Mouse (Mus musculus) myocyte (in vitro differentiated cells): ENCODE data around the gene Slco1a5. TPM values are rescaled to one million over a fixed set of nuclear protein-coding genes. Genes with fewer than 3 reads are reported as not detected.
A peak's percentile ranks its signal among the peaks of the same experiment; 100 is the strongest.

Experiments
- H3K27me3 ChIP-seq: one replicate; pipeline ENCODE4 v1.6.1; 2011; ENCODE audit not compliant: control insufficient read depth, insufficient read depth, insufficient read length
- H3K36me3 ChIP-seq: one replicate; pipeline ENCODE4 v1.6.1; 2011; ENCODE audit not compliant: control insufficient read depth, insufficient read depth
- H3K4me2 ChIP-seq: one replicate; pipeline ENCODE4 v1.6.1; 2011; ENCODE audit warnings: low read depth, control low read depth
- H3K4me3 ChIP-seq: one replicate; pipeline ENCODE4 v1.5.1; 2011; ENCODE audit warnings: mild to moderate bottlenecking, control low read depth, moderate library complexity
- H3K79me2 ChIP-seq: one replicate; pipeline ENCODE4 v1.6.1; 2011; ENCODE audit not compliant: control insufficient read depth, insufficient read depth
- H3ac ChIP-seq: one replicate; pipeline ENCODE4 v1.6.1; 2011; ENCODE audit not compliant: control insufficient read depth, insufficient read length
- CEBPB ChIP-seq: IDR thresholded peaks from 2 replicates; pipeline ENCODE4 v1.6.1; 2011; ENCODE audit warnings: mild to moderate bottlenecking, moderate library complexity; ENCODE audit not compliant: poor library complexity, insufficient read depth, severe bottlenecking
- E2F4 ChIP-seq: IDR thresholded peaks from one replicate; pipeline ENCODE4 v1.6.1; 2011; ENCODE audit warnings: mild to moderate bottlenecking, control low read depth, moderate library complexity; ENCODE audit not compliant: insufficient read depth
- MAX ChIP-seq: IDR thresholded peaks from one replicate; pipeline ENCODE4 v1.6.1; 2011; ENCODE audit warnings: low read depth, mild to moderate bottlenecking, control low read depth
- MYOD1 ChIP-seq, 3 experiments: IDR thresholded peaks; one replicate each; pipeline ENCODE4 v1.6.1; 2011; ENCODE audit warnings: control low read depth in 2 of 3, low read depth in 2 of 3, mild to moderate bottlenecking in 2 of 3, moderate library complexity in 1 of 3; ENCODE audit not compliant: insufficient read length in 2 of 3, control insufficient read depth in 1 of 3
- MYOG ChIP-seq, 3 experiments: IDR thresholded peaks; one replicate each; pipeline ENCODE4 v1.6.1; 2011; ENCODE audit warnings: control low read depth in 2 of 3, low read depth in 2 of 3, mild to moderate bottlenecking in 2 of 3; ENCODE audit not compliant: insufficient read length in 2 of 3, control insufficient read depth in 1 of 3, insufficient read depth in 1 of 3
- POLR2A ChIP-seq: IDR thresholded peaks from one replicate; pipeline ENCODE4 v1.6.1; 2011; ENCODE audit warnings: low read depth, mild to moderate bottlenecking, control low read depth, moderate library complexity; ENCODE audit not compliant: insufficient read length
- POLR2AphosphoS2 ChIP-seq: IDR thresholded peaks from one replicate; pipeline ENCODE4 v1.6.1; 2011; ENCODE audit warnings: low read depth, control low read depth; ENCODE audit not compliant: insufficient read length
- REST ChIP-seq: IDR thresholded peaks from one replicate; pipeline ENCODE4 v1.6.1; 2011; ENCODE audit warnings: mild to moderate bottlenecking, control low read depth, moderate library complexity; ENCODE audit not compliant: insufficient read depth, insufficient read length
- SRF ChIP-seq: IDR thresholded peaks from one replicate; pipeline ENCODE4 v1.6.1; 2011; ENCODE audit warnings: low read depth; ENCODE audit not compliant: control insufficient read depth, insufficient read length
- TCF12 ChIP-seq: IDR thresholded peaks from one replicate; pipeline ENCODE4 v1.6.1; 2011; ENCODE audit warnings: mild to moderate bottlenecking, control low read depth; ENCODE audit not compliant: poor library complexity, insufficient read depth, severe bottlenecking
- TCF3 ChIP-seq: IDR thresholded peaks from one replicate; pipeline ENCODE4 v1.6.1; 2011; ENCODE audit warnings: low read depth, control low read depth; ENCODE audit not compliant: insufficient read length
- USF1 ChIP-seq: IDR thresholded peaks from one replicate; pipeline ENCODE4 v1.6.1; 2011; ENCODE audit warnings: low read depth, mild to moderate bottlenecking, control low read depth, moderate library complexity
- polyA plus RNA-seq: library from polyadenylated mRNA; unstranded; fragments of >200 nt; fragmentation: generic; extraction: Trizol; gene quantifications from one replicate; pipeline ENCODE4 v1.2.1, GENCODE M21; 2012; ENCODE audit warnings: missing spikeins

The Slco1a5 gene
- polyA plus RNA-seq, 1 experiment, result 0.20 TPM

GRCm38 (mm10) chr6:142200524-142200923 lies 122.3 kb downstream of the Slco1a5 start:
- Histone ChIP-seq H3K4me3 (no peak overlapping the region), H3ac (no peak overlapping the region), H3K79me2 (no peaks in the 10 kb centered on the region), H3K27me3 (no peaks in the 10 kb centered on the region), H3K4me2 (no peak overlapping the region), H3K36me3 (no peaks in the 10 kb centered on the region)
- no peak for TF ChIP-seq MAX
- TF ChIP-seq TCF3, result no peak
- TF ChIP-seq MYOD1 (IDR thresholded peaks at IDR 0.05; ENCODE audit: control insufficient read depth in 1 of 3, insufficient read length in 2 of 3, low read depth in 2 of 3), result no peak
- no peak for TF ChIP-seq USF1
- TF ChIP-seq CEBPB, result no peak
- no peak for TF ChIP-seq TCF12
- no peak for TF ChIP-seq SRF
- no peak for TF ChIP-seq POLR2A
- no peak for TF ChIP-seq POLR2AphosphoS2
- no peak for TF ChIP-seq MYOG (IDR thresholded peaks at IDR 0.05; ENCODE audit: control insufficient read depth in 1 of 3, insufficient read depth in 1 of 3, insufficient read length in 2 of 3, low read depth in 2 of 3)
- TF ChIP-seq E2F4, result no peak
- TF ChIP-seq REST, result no peak

GRCm38 (mm10) chr6:142194245-142194644 lies 128.5 kb downstream of the Slco1a5 start:
- no peak overlapping the region for H3K4me3 ChIP-seq
- TF ChIP-seq MYOD1 (IDR thresholded peaks at IDR 0.05; ENCODE audit: control insufficient read depth in 1 of 3, insufficient read length in 2 of 3, low read depth in 2 of 3) (no peak), POLR2AphosphoS2 (no peak), TCF12 (no peak), MYOG (IDR thresholded peaks at IDR 0.05; ENCODE audit: control insufficient read depth in 1 of 3, insufficient read depth in 1 of 3, insufficient read length in 2 of 3, low read depth in 2 of 3) (no peak), REST (no peak), MAX (no peak), SRF (no peak), TCF3 (no peak), E2F4 (no peak), POLR2A (no peak), USF1 (no peak), CEBPB (no peak)
- no peaks in the 10 kb centered on the region for H3K27me3 ChIP-seq
- no peaks in the 10 kb centered on the region for H3K79me2 ChIP-seq
- no peak overlapping the region for H3K4me2 ChIP-seq
- H3ac ChIP-seq, result no peak overlapping the region
- H3K36me3 ChIP-seq, result no peaks in the 10 kb centered on the region

GRCm38 (mm10) chr6:142191962-142192361 lies 130.8 kb downstream of the Slco1a5 start:
- Histone ChIP-seq H3K36me3 (no peaks in the 10 kb centered on the region), H3K4me3 (no peak overlapping the region), H3K27me3 (no peaks in the 10 kb centered on the region), H3K79me2 (no peaks in the 10 kb centered on the region), H3K4me2 (no peak overlapping the region), H3ac (no peak overlapping the region)
- TF ChIP-seq POLR2A (no peak), POLR2AphosphoS2 (no peak), MYOG (IDR thresholded peaks at IDR 0.05; ENCODE audit: control insufficient read depth in 1 of 3, insufficient read depth in 1 of 3, insufficient read length in 2 of 3, low read depth in 2 of 3) (no peak), CEBPB (no peak), USF1 (no peak), E2F4 (no peak), MAX (no peak), MYOD1 (IDR thresholded peaks at IDR 0.05; ENCODE audit: control insufficient read depth in 1 of 3, insufficient read length in 2 of 3, low read depth in 2 of 3) (no peak)

DNA sequence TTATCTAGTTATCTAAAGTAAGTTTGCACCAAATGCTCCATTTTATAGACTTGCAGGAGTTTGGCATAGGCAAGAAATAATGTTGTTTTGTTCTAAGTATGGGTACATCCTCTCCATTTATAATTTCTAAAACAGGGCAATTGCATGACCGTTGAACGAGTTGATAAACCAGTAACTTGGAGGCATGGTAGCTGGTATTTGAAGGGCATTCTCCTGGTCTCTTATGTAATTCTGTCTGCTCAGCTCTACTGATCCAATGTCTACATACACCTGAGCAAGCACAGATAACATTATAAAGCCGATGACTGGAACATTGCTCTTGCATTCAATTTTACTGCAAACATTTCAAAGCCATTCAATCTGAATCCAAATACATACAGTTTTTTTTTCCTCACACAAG lies 135.4 kb downstream of the Slco1a5 start:
- Histone ChIP-seq H3ac (no peak overlapping the region), H3K4me3 (no peak overlapping the region)
- TF ChIP-seq SRF, result no peak
- no peak for TF ChIP-seq E2F4
- no peak for TF ChIP-seq TCF12
- TF ChIP-seq POLR2AphosphoS2, result no peak
- no peak for TF ChIP-seq MAX
- TF ChIP-seq MYOG (IDR thresholded peaks at IDR 0.05; ENCODE audit: control insufficient read depth in 1 of 3, insufficient read depth in 1 of 3, insufficient read length in 2 of 3, low read depth in 2 of 3), result no peak

GRCm38 (mm10) chr6:142185868-142186415 lies 136.8 kb downstream of the Slco1a5 start:
- Histone ChIP-seq H3K4me2 (no peak overlapping the region), H3K79me2 (no peaks in the 10 kb centered on the region), H3K4me3 (no peak overlapping the region), H3K27me3 (no peaks in the 10 kb centered on the region), H3K36me3 (no peaks in the 10 kb centered on the region), H3ac (no peak overlapping the region)
- TF ChIP-seq E2F4, result no peak
- TF ChIP-seq MYOD1 (IDR thresholded peaks at IDR 0.05; ENCODE audit: control insufficient read depth in 1 of 3, insufficient read length in 2 of 3, low read depth in 2 of 3), result peak in 2 of 3 experiments; percentile 41 to 77
- no peak for TF ChIP-seq POLR2A
- peak; percentile 39 for TF ChIP-seq TCF3
- no peak for TF ChIP-seq CEBPB
- TF ChIP-seq MYOG (IDR thresholded peaks at IDR 0.05; ENCODE audit: control insufficient read depth in 1 of 3, insufficient read depth in 1 of 3, insufficient read length in 2 of 3, low read depth in 2 of 3), result peak in 2 of 3 experiments; percentile 68 to 80

More for the DNA sequence above, 135.4 kb downstream of the Slco1a5 start:
- no peaks in the 10 kb centered on the region for H3K36me3 ChIP-seq
- H3K27me3 ChIP-seq, result no peaks in the 10 kb centered on the region
- no peaks in the 10 kb centered on the region for H3K79me2 ChIP-seq
- H3K4me2 ChIP-seq, result no peak overlapping the region

Other genes with a start within 250 kb of the Slco1a5 start
- gene Slco1a6, start 114.5 kb downstream of the Slco1a5 start, polyA plus RNA-seq, result 0.19 TPM
- gene Iapp, start 24.6 kb downstream of the Slco1a5 start, polyA plus RNA-seq, result not detected
- gene Pyroxd1, start 22.7 kb upstream of the Slco1a5 start, polyA plus RNA-seq, result 4.1 TPM
- 8.8 TPM for gene Recql, start 64.1 kb upstream of the Slco1a5 start, polyA plus RNA-seq
- 22.7 TPM for gene Golt1b, start 64.2 kb upstream of the Slco1a5 start, polyA plus RNA-seq
- gene Spx, start 90.5 kb upstream of the Slco1a5 start, polyA plus RNA-seq, result 0.19 TPM
- gene Gys2, start 150.1 kb upstream of the Slco1a5 start, polyA plus RNA-seq, result not detected
- 52.1 TPM for gene Ldhb, start 185.0 kb upstream of the Slco1a5 start, polyA plus RNA-seq
- 0.02 TPM for gene Kcnj8, start 248.6 kb upstream of the Slco1a5 start, polyA plus RNA-seq